Mouse (Mus musculus): ENCODE results near the gene Fgd2. TPM values are rescaled to one million over a fixed set of nuclear protein-coding genes. Genes with fewer than 3 reads are reported as not detected.
"Not testable (repeated sequence)": the region's sequence is repeated elsewhere in the genome, so short reads cannot be mapped to it uniquely, and the experiment has no call there.

The Fgd2 gene
- 1 to 10 TPM; 4.2 to 6.9 TPM for total RNA-seq (2021)

GRCm38 (mm10) chr17:29360761-29361221 lies at the start of gene Fgd2:
Gene Fgd2, plus strand, starts transcription at chr17:29360914.
- no peak for DNase-seq

- DNase-seq = no peak
Observed at GRCm38 (mm10) chr17:29311602-29312001, 49.1 kb upstream of the Fgd2 start.

- DNase-seq = no peak
Observed at GRCm38 (mm10) chr17:29312082-29312481, 48.6 kb upstream of the Fgd2 start.

GRCm38 (mm10) chr17:29313300-29313699 lies 47.4 kb upstream of the Fgd2 start:
- DNase-seq = no peak

GRCm38 (mm10) chr17:29315672-29316465 lies 44.8 kb upstream of the Fgd2 start:
- DNase-seq = no peak

- DNase-seq = no peak
Observed at GRCm38 (mm10) chr17:29316891-29317290, 43.8 kb upstream of the Fgd2 start.

GRCm38 (mm10) chr17:29317380-29317779 lies 43.3 kb upstream of the Fgd2 start, which contains the start of gene Pi16:
Gene Pi16, plus strand, starts transcription at chr17:29317680.
- DNase-seq = not testable (repeated sequence)

GRCm38 (mm10) chr17:29318731-29319250 lies 41.9 kb upstream of the Fgd2 start:
- DNase-seq = no peak

GRCm38 (mm10) chr17:29319476-29319875 lies 41.2 kb upstream of the Fgd2 start:
- no peak for DNase-seq

GRCm38 (mm10) chr17:29319881-29320639 lies 40.7 kb upstream of the Fgd2 start:
- no peak for DNase-seq

GRCm38 (mm10) chr17:29321765-29322602 lies 38.7 kb upstream of the Fgd2 start:
- no peak for DNase-seq

- DNase-seq = no peak
Observed at GRCm38 (mm10) chr17:29322603-29322962, 38.1 kb upstream of the Fgd2 start.

- DNase-seq = no peak
Observed at GRCm38 (mm10) chr17:29323625-29324024, 37.1 kb upstream of the Fgd2 start.

GRCm38 (mm10) chr17:29325831-29326230 lies 34.9 kb upstream of the Fgd2 start:
- no peak for DNase-seq

- DNase-seq = no peak
Observed at GRCm38 (mm10) chr17:29326531-29327529, 33.9 kb upstream of the Fgd2 start.

GRCm38 (mm10) chr17:29327691-29328090 lies 33.0 kb upstream of the Fgd2 start:
- DNase-seq = no peak

GRCm38 (mm10) chr17:29330221-29330620 lies 30.5 kb upstream of the Fgd2 start:
- no peak for DNase-seq

- no peak for DNase-seq
Observed at GRCm38 (mm10) chr17:29330671-29331410, 29.9 kb upstream of the Fgd2 start.

GRCm38 (mm10) chr17:29332186-29332685 lies 28.5 kb upstream of the Fgd2 start:
- no peak for DNase-seq
